Mouse (Mus musculus): Measurements from ENCODE around the gene 9530077C05Rik.

9530077C05Rik gene

GRCm38 (mm10) chr9:22461946-22462345, 50.6 kb downstream of the 9530077C05Rik start:
- peak; percentile 94 to 95 for DNase-seq

- DNase-seq: no peak
Observed at GRCm38 (mm10) chr9:22466212-22466611, 54.9 kb downstream of the 9530077C05Rik start.

GRCm38 (mm10) chr9:22467371-22468169, 56.3 kb downstream of the 9530077C05Rik start:
- peak; percentile 71 for DNase-seq

DNA sequence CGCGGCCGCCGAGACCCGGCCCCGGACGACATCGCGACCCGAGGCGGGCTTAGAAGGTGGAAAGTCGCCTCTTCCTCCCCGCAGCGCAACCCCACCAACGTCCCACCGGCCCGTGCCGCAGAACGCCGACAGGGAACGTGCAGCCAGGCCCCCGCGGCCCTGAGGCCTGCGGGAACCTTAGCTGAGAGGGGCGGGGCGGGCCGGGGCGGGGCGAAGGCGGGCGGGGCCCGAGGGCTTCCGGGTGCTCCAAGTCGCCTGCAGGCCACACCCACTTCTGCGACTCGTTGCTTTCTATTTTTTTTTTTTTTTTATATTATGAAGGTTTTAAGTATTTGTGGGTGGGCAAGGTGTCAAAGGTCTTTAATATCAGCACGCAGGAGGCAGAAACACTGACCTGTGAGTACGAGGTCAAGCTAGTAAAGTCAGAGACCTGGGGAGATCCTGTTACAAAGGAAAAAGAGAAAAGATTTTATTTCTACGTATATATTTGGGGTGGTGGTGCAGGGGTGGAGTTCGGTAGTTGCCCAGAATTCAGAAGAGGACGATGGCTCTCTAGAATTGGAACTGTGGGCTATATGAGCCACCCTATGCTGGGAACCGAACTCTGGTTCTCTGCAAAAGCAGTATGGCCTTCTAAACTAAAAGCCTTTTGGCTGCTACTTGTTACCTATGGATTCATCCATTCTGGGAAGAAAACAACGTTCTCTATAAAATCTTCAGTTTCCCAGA, 57.0 kb downstream of the 9530077C05Rik start:
- peak in 1 of 2 experiments; percentile 84 for DNase-seq

- no peak for DNase-seq
Observed at GRCm38 (mm10) chr9:22468899-22469259, 57.6 kb downstream of the 9530077C05Rik start.

GRCm38 (mm10) chr9:22469643-22470042, 58.3 kb downstream of the 9530077C05Rik start, which contains the start of gene Rp9:
Gene Rp9 (minus strand): TSS chr9:22469743.
- DNase-seq: no peak

GRCm38 (mm10) chr9:22475424-22475868, 64.1 kb downstream of the 9530077C05Rik start, which contains the start of gene Bbs9:
Gene Bbs9 (plus strand): TSS chr9:22475715.
- peak; percentile 95 to 96 for DNase-seq

- DNase-seq: peak; percentile 29 to 35
Observed at GRCm38 (mm10) chr9:22476265-22476664, 65.0 kb downstream of the 9530077C05Rik start.

- DNase-seq: no peak
Observed at GRCm38 (mm10) chr9:22478946-22479345, 67.6 kb downstream of the 9530077C05Rik start.

DNA sequence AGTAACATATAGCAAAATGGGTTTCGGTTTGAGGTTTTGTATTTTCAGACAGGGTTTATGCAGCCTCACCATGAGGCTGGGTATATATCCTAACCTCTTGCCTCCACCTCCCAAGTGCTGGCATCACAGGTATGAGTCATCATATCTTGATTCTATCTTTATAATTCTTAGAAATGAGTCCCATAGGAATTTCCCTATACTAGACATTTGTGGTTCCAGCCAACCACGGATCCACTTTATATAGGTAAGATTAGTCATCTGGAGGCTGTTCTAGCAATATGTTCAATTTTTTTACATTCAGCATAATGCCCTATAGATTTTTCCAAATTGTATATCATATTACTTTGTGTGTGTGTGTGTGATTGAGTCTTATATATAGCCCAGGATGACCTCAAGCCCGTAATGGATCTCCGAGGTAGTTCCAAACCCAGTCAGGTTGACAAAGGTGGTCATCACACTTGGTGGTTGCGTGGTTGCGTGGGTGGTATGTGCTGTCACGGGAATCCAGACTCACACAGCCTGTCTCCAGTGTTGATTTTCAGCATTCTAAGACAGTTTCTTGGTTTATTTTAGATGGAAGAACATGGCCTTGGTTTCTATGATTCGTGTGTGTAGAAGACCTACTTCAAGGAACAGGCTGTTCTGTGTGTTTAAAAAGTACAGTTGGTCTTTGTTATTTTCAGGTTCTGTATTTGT, 72.7 kb downstream of the 9530077C05Rik start:
- DNase-seq: no peak

GRCm38 (mm10) chr9:22484562-22485308, 73.4 kb downstream of the 9530077C05Rik start:
- no peak for DNase-seq

DNA sequence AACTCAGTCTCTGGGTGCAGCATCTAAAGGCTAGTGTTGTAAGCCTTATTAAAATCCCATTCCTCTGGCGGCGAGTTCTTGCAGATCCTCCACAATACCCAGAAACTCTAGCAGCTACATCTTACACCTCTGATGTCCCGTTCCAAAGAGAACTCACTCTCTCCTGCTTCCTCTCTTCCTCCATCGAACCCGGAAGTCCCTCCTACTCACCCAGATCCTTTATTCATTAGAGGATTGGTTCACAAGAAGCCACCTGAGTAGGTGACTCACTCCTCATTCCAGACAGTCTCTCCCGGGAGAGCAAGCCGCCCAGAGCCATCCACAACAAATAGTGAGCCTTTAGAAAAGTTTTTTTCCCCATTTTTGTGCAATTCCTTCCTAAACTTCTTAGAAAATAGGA, 74.9 kb downstream of the 9530077C05Rik start:
- no peak for DNase-seq

GRCm38 (mm10) chr9:22488963-22489362, 77.7 kb downstream of the 9530077C05Rik start:
- no peak for DNase-seq
